Mouse (Mus musculus) kidney, embryonic 16.5 days (tissue): Measurements from ENCODE around the gene Casz1. TPM values are rescaled to one million over a fixed set of nuclear protein-coding genes. Genes with fewer than 3 reads are reported as not detected.

Experiments used
- ATAC-seq: fragments of 200-750 bp; cut with Nextera tagmentation; 2 replicates; pipeline ENCODE4 v1.8.0; 2017; ENCODE audit warnings: moderate TSS enrichment; ENCODE audit not compliant: low FRiP score, low TSS enrichment
- H3K27ac ChIP-seq: fragments of 300-500 bp; sonication (generic); 2 replicates; pipeline ENCODE4 v1.5.1; 2014; ENCODE audit warnings: low read length
- H3K27me3 ChIP-seq: fragments of 300-500 bp; sonication (generic); 2 replicates; pipeline ENCODE4 v1.6.1; 2014; ENCODE audit warnings: low read length, control low read depth, mixed read lengths; ENCODE audit not compliant: insufficient read depth
- H3K36me3 ChIP-seq: fragments of 300-500 bp; sonication (generic); 2 replicates; pipeline ENCODE4 v1.6.1; 2014; ENCODE audit warnings: low read length, control low read depth, mixed read lengths; ENCODE audit not compliant: insufficient read depth
- H3K4me1 ChIP-seq: fragments of 300-500 bp; sonication (generic); 2 replicates; pipeline ENCODE4 v1.6.1; 2014; ENCODE audit warnings: low read length, control low read depth, mixed read lengths; ENCODE audit not compliant: insufficient read depth
- H3K4me2 ChIP-seq: fragments of 300-500 bp; sonication (generic); replicated peaks from 2 replicates; pipeline ENCODE4 v1.6.1; 2014; ENCODE audit warnings: low read depth, low read length
- H3K4me3 ChIP-seq: fragments of 300-500 bp; sonication (generic); 2 replicates; pipeline ENCODE4 v1.5.1; 2014; ENCODE audit warnings: mild to moderate bottlenecking, low read length
- H3K9ac ChIP-seq: fragments of 300-500 bp; sonication (generic); replicated peaks from 2 replicates; pipeline ENCODE4 v1.6.1; 2014; ENCODE audit warnings: low read length
- H3K9me3 ChIP-seq: fragments of 300-500 bp; sonication (generic); 2 replicates; pipeline ENCODE4 v1.6.1; 2016; ENCODE audit warnings: low read length, control low read depth
- WGBS: fragments of 180-500 bp; shearing (Covaris S2); extraction: QIAGEN DNeasy Blood & Tissue Kit; methylation state at CpG from one replicate; pipeline ENCODE4 v1.1.7; 2014; 5-methylcytosine and 5-hydroxymethylcytosine counted together
- polyA plus RNA-seq: library from polyadenylated mRNA; unstranded; fragments of >200 nt; fragmentation: Nextera tagmentation; extraction: Ambion mirVana; gene quantifications from 2 replicates; pipeline ENCODE4 v1.2.1, GENCODE M21; 2015

The Casz1 gene
- polyA plus RNA-seq, 1 experiment from 2014 or later: 5.4 TPM

- WGBS: 81% methylated on average over 5 of the region's 5 CpGs
- Histone ChIP-seq H3K4me1 (peaks cover 23% of the 10 kb centered on the region), H3K4me3 (no peak overlapping the region)
Measured at GRCm38 (mm10) chr4:148855527-148855926, 51.3 kb downstream of the Casz1 start.

DNA sequence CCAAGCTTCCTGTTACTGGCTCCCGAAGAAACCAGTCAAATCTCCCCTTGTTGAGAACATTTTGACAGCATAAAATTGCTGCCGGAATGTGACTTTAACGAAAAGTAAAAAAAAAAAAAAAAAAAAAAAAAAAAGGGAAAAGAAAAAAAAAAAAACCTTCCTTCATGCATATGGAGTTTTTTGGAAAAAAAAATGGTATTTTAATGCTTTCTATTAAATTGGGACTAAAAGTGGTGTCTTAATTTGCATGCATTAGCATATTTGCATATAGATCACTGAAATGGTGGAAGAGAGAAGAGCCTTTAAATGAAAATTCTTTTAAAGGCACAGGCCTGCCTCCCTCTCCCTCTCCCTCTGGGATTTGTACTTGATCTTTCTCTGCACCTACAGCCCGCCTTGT lies 52.0 kb downstream of the Casz1 start:
- Histone ChIP-seq H3K4me2 (no peak overlapping the region), H3K27ac (no peak overlapping the region), H3K27me3 (peaks cover 14% of the 10 kb centered on the region), H3K4me3 (no peak overlapping the region), H3K9ac (no peak overlapping the region), H3K4me1 (peaks cover 23% of the 10 kb centered on the region), H3K36me3 (no peaks in the 10 kb centered on the region), H3K9me3 (no peaks in the 10 kb centered on the region)
- WGBS: 80% methylated on average over 4 of the region's 4 CpGs
- ATAC-seq: no peak

More at GRCm38 (mm10) chr4:148855527-148855926, 51.3 kb downstream of the Casz1 start:
- Histone ChIP-seq H3K27me3 (peaks cover 10% of the 10 kb centered on the region), H3K4me2 (no peak overlapping the region), H3K9me3 (no peaks in the 10 kb centered on the region), H3K36me3 (no peaks in the 10 kb centered on the region), H3K9ac (no peak overlapping the region; the same call in 1 of the 2 replicates), H3K27ac (no peak overlapping the region)
- no peak for ATAC-seq

GRCm38 (mm10) chr4:148857398-148858084 lies 53.3 kb downstream of the Casz1 start:
- 67% methylated on average over 13 of the region's 13 CpGs for WGBS
- H3K9me3 ChIP-seq: no peaks in the 10 kb centered on the region
- H3K4me1 ChIP-seq: peaks cover 18% of the 10 kb centered on the region
- no peaks in the 10 kb centered on the region for H3K36me3 ChIP-seq
- peak overlapping the region; percentile 63; the same call in 1 of the 2 replicates for H3K27ac ChIP-seq
- no peak overlapping the region for H3K4me2 ChIP-seq
- H3K9ac ChIP-seq: no peak overlapping the region
- 0 out of 2 replicates have a peak, but pooled peaks have one; percentile 13 for ATAC-seq
- peaks cover 19% of the 10 kb centered on the region for H3K27me3 ChIP-seq
- no peak overlapping the region for H3K4me3 ChIP-seq

DNA sequence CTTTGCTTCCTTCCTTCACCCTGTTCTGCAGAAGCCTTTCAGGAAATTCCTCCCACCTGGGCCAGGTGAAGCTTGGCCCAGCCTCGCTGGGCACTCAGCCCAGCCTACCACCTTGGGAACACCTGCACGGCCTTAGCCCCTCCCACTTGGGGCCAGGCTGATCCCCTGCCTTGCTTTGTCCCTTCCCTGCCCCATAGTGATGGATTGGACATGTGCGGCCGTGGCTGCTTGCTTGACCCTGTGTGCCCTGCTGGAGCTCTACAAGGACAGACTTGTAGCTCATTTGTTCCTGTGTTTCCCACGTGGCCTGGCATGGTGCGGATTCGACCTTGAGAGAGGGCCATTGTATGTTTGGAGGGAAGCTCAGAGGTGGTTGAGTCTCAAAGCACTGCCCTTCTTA lies 54.0 kb downstream of the Casz1 start:
- Histone ChIP-seq H3K4me2 (no peak overlapping the region), H3K9ac (no peak overlapping the region), H3K4me3 (no peak overlapping the region), H3K36me3 (no peaks in the 10 kb centered on the region), H3K9me3 (no peaks in the 10 kb centered on the region), H3K4me1 (peaks cover 18% of the 10 kb centered on the region), H3K27ac (0 out of 2 replicates have a peak overlapping the region, but pooled peaks have one; percentile 63), H3K27me3 (peaks cover 19% of the 10 kb centered on the region)
- ATAC-seq: peak; percentile 67
- 65% methylated on average over 7 of the region's 7 CpGs for WGBS

DNA sequence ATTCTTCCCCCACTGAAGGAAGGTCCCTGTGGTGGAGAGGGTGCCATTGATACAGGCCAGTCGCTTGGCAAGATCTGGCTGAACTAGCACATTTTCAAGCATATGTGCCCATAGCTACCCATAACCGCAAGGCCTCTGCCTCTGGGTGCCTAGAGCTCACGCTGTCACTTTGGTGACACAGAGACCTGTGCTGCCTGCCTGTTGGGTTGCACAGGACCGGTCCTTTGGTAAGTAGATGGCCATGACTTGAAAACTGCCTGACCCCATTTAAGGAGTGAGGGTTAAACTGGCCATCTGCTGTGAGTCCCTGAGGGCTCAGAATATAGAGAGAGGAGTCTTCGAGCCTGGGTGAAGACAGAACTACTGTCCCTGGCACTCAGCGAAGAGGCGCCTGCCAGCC lies 55.2 kb downstream of the Casz1 start:
- Histone ChIP-seq H3K4me1 (peaks cover 18% of the 10 kb centered on the region), H3K27ac (no peak overlapping the region), H3K9me3 (no peaks in the 10 kb centered on the region), H3K27me3 (peaks cover 19% of the 10 kb centered on the region), H3K9ac (peak overlapping the region; percentile 49), H3K4me3 (peak overlapping the region; percentile 36), H3K36me3 (no peaks in the 10 kb centered on the region), H3K4me2 (peak overlapping the region; percentile 59)
- 52% methylated on average over 7 of the region's 7 CpGs for WGBS
- ATAC-seq: no peak; the same call in 1 of the 2 replicates

GRCm38 (mm10) chr4:148859906-148860491 lies 55.8 kb downstream of the Casz1 start:
- WGBS: 5% methylated on average over 27 of the region's 27 CpGs
- ATAC-seq: peak; percentile 50; the same call in 1 of the 2 replicates
- Histone ChIP-seq H3K9me3 (no peaks in the 10 kb centered on the region), H3K36me3 (no peaks in the 10 kb centered on the region), H3K9ac (peak overlapping the region; percentile 49), H3K4me1 (peaks cover 18% of the 10 kb centered on the region), H3K27me3 (peaks cover 19% of the 10 kb centered on the region), H3K27ac (no peak overlapping the region), H3K4me2 (peak overlapping the region; percentile 59), H3K4me3 (peak overlapping the region; percentile 36)

- ATAC-seq: no peak
- peak overlapping the region; percentile 59 for H3K4me2 ChIP-seq
- H3K4me3 ChIP-seq: peak overlapping the region; percentile 36; the same call in 1 of the 2 replicates
- WGBS: 57% methylated on average over 7 of the region's 7 CpGs
- peaks cover 19% of the 10 kb centered on the region for H3K27me3 ChIP-seq
- no peaks in the 10 kb centered on the region for H3K9me3 ChIP-seq
- H3K9ac ChIP-seq: peak overlapping the region; percentile 3
- no peak overlapping the region for H3K27ac ChIP-seq
- no peaks in the 10 kb centered on the region for H3K36me3 ChIP-seq
- peaks cover 18% of the 10 kb centered on the region for H3K4me1 ChIP-seq
Measured at GRCm38 (mm10) chr4:148860636-148861035, 56.4 kb downstream of the Casz1 start.

DNA sequence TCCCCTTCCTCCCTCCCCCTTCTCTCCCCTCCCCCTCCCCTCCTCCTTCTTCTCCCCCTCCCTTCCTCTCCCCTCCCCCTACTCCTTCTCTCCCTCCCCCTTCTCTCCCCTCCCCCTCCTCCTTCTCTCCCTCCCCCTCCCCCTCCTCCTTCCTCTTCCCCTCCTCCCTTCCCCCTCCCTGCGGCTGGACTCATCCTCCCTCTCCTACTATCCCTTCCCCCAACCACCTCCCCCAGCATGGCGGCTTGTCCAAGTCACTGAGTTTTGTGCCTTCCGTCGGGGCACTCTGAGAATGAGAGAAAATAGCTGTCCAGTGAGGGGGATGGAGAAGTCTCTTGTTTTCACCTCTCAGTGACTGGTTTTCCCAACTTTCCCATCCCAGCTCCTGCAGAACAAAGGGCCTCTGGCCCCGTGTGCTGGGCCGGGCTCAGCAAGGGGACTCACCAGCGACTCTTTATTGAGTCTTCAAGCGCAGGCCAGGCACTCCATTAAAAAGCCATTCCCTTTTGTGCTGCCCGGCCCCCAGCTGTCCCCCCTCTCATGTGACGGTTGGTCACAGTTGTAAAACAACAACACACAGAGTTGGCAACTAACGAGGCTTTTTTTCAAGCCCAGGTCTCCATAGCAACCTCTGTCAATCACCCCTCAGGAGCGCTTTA lies 62.7 kb downstream of the Casz1 start:
- Histone ChIP-seq H3K4me1 (peaks cover 17% of the 10 kb centered on the region), H3K27me3 (no peaks in the 10 kb centered on the region), H3K36me3 (no peaks in the 10 kb centered on the region), H3K27ac (no peak overlapping the region), H3K4me2 (no peak overlapping the region), H3K9ac (no peak overlapping the region), H3K4me3 (no peak overlapping the region), H3K9me3 (no peaks in the 10 kb centered on the region)
- 10% methylated on average over 10 of the region's 12 CpGs for WGBS
- ATAC-seq: 0 out of 2 replicates have a peak, but pooled peaks have one; percentile 24

GRCm38 (mm10) chr4:148867721-148868397 lies 63.6 kb downstream of the Casz1 start:
- H3K9ac ChIP-seq: no peak overlapping the region
- 85% methylated on average over 11 of the region's 11 CpGs for WGBS
- no peak overlapping the region for H3K27ac ChIP-seq
- H3K4me1 ChIP-seq: peaks cover 22% of the 10 kb centered on the region
- no peaks in the 10 kb centered on the region for H3K36me3 ChIP-seq
- H3K27me3 ChIP-seq: no peaks in the 10 kb centered on the region
- H3K4me3 ChIP-seq: no peak overlapping the region
- no peak overlapping the region for H3K4me2 ChIP-seq
- no peak for ATAC-seq
- H3K9me3 ChIP-seq: no peaks in the 10 kb centered on the region
